Mouse (Mus musculus) E14TG2a.4 (cell line): ENCODE data around the gene Pnpla6.
"Not testable (repeated sequence)": the region's sequence is repeated elsewhere in the genome, so short reads cannot be mapped to it uniquely, and the experiment has no call there.

Experiments used
- H3K27me3 ChIP-seq: 2 replicates; pipeline ENCODE4 v1.6.1; 2014; ENCODE audit warnings: low read length, control low read depth; ENCODE audit not compliant: insufficient read depth
- H3K36me3 ChIP-seq: 2 replicates; pipeline ENCODE4 v1.6.1; 2014; ENCODE audit warnings: low read length, control low read depth; ENCODE audit not compliant: insufficient read depth
- H3K4me1 ChIP-seq: replicated peaks from 2 replicates; pipeline ENCODE4 v1.6.1; 2014; ENCODE audit warnings: low read depth, low read length, control low read depth
- H3K4me3 ChIP-seq: replicated peaks from 2 replicates; pipeline ENCODE4 v1.5.1; 2014; ENCODE audit warnings: mild to moderate bottlenecking, low read length
- H3K9me3 ChIP-seq: 2 replicates; pipeline ENCODE4 v1.6.1; 2014; ENCODE audit warnings: low read length, control low read depth
- CTCF ChIP-seq: conservative IDR thresholded peaks from 2 replicates; pipeline ENCODE4 v1.5.1; 2014; ENCODE audit warnings: low read length
- NANOG ChIP-seq: IDR thresholded peaks from 2 replicates; pipeline ENCODE4 v1.6.1; 2014; ENCODE audit warnings: borderline replicate concordance, low read length, mixed read lengths
- POU5F1 ChIP-seq: IDR thresholded peaks from 2 replicates; pipeline ENCODE4 v1.6.1; 2014; ENCODE audit warnings: low read length, borderline replicate concordance

Gene Pnpla6

DNA sequence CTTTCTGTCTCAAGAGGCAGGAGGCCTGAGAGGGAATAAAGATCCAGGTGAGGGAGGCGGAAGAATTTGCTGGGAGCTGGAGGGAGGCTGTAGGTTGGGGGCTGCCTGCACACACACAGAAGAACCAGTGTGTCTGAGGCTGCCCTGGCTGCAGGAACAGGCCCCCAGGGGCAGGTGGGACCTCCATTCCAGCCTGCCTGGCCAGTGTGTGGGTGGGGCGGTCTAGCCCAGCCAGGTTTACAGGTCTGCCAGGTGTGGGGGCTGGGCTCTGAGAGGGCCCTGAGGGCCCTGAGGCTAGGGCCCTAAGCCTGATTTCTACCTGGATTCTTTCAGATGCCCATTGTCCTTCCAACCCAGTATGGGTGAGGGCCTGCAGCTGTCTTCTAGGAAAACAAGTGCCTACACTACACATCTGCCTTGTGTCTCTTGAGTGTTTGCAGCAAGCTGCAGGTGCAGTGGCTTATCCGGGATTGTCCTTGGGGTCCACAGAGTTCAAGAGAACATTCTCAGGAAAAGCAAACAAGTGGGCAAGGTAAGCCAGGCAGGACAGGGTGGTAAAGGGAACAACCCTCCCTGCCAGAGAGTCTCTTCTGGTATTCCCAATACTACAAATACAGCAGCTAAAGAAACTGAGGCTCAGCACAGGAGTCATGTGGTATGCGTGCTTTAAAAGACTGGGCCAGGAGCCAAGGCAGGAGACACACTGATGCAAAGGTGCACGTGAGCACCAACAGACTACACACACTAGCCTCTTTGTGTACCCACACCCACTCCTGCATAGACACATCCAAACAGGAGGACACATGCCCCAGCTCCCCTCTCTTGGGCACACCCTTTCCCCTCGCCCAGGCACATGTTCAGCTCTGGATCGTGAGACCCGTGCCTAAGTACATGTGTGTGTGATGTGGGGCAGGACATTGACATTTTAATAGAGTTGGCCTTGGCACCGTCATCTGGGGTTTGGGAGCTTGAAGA, 64.5 kb downstream of the Pnpla6 start:
- Histone ChIP-seq H3K27me3 (no peaks in the 10 kb centered on the region), H3K36me3 (peaks cover 15% of the 10 kb centered on the region), H3K4me3 (peak overlapping the region; percentile 57), H3K4me1 (peaks cover 66% of the 10 kb centered on the region), H3K9me3 (no peaks in the 10 kb centered on the region)
- TF ChIP-seq NANOG (no peak), CTCF (no peak), POU5F1 (no peak)

DNA sequence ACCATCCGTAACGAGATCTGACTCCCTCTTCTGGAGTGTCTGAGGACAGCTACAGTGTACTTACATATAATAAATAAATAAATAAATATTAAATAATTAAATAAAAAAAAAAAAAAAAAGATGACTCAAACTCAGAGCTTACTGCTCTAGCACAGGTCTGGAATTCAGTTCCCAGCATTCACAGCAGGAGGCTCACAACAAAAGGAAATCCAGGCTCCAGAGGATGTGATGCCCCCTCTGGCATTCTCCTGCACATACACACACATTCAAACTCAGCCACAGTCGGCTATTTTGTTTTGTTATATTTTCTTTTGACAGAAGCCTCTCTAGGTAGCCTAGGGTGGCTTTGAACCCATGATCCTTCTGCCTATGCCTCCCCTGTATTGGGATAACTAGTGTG, 66.8 kb downstream of the Pnpla6 start:
- Histone ChIP-seq H3K4me1 (peaks cover 47% of the 10 kb centered on the region), H3K36me3 (peaks cover 15% of the 10 kb centered on the region)
- not testable (repeated sequence) for H3K9me3 ChIP-seq, H3K4me3 ChIP-seq, H3K27me3 ChIP-seq

DNA sequence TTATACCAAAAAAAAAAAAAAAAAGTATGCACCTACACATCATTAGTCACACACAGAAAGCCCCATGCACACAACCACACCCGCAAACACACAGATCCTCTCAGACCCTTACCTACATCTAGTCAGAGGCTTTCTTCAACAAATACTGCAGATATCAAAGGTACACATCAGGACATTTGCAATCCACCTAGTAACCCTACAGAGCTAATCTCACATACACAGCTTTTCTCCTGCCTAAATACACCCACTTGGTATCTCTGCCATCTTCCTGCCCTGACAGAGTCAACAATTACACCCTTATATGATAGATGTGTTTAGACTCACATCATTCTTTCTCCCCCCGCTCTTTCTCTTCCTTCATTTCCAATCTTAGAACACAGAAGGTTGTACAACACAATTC, 71.3 kb downstream of the Pnpla6 start:
- no peak overlapping the region for H3K4me3 ChIP-seq
- no peak for TF ChIP-seq CTCF
- no peak for TF ChIP-seq NANOG
- no peak for TF ChIP-seq POU5F1
- peaks cover 10% of the 10 kb centered on the region for H3K4me1 ChIP-seq
- no peaks in the 10 kb centered on the region for H3K36me3 ChIP-seq
- H3K9me3 ChIP-seq, result no peaks in the 10 kb centered on the region
- no peaks in the 10 kb centered on the region for H3K27me3 ChIP-seq

DNA sequence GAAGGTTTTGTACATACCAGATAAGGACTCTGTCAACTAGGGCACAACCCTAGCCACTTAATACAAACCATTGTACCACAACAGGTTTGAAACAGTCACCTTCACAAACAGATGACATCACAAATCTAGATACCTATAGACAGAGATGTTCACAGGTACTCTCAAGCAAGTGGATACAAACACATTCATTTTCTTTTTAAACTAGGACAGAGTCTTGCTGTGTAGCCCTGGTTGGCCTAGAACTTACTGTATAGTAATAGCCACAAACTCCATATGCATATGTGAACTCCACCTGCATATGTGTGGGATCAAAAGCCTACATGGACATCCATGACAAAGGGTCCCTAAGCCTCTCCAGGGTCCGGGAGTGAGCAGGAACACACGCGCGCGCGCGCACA, 71.8 kb downstream of the Pnpla6 start, which contains the start of gene Camsap3:
TSS of gene Camsap3 (plus strand) at position 301 of the 398 bp plus-strand sequence.
- Histone ChIP-seq H3K9me3 (no peaks in the 10 kb centered on the region), H3K36me3 (no peaks in the 10 kb centered on the region), H3K4me1 (peaks cover 15% of the 10 kb centered on the region), H3K4me3 (peak within 1 kb of the TSS; percentile 92), H3K27me3 (no peaks in the 10 kb centered on the region)
- no peak for TF ChIP-seq NANOG

DNA sequence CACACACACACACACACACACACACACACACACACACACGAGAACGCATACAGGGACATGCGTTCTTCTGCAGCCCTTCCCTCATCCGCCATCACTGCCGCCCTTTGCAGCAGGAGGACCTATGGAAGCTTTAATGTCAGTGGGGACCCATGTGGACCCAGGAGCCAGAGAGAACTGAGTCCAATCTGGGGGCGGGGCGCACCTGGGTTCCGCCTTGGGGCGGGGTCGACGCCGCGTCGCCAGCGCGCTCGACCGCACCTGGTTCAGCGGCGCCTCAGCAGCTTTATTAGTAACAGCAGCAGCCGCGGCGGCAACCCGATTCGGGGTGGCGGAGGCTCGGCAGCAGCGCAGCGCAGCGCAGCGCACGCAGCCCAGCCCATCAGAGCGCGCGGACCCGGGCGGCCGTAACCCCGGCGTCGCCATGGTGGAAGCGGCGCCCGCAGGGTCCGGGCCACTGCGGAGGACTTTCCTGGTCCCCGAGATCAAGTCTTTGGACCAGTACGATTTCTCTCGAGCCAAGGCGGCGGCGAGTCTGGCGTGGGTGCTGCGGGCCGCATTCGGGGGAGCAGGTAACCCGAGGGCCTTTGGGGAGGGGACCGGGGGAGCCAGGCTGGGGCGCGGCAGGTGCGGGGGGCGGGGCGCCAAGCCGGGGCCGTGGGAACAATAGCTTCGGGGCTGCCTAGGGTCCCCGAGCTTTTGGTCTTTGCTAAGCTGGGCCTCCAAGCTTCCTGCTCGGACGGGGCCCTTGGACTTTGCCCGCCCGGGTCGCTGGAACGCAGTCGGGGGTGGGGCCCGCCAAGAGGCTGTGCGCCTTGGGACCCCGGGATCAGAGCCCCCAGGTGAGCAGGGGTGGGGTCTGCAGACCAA, 72.4 kb downstream of the Pnpla6 start:
- TF ChIP-seq CTCF, result no peak
- no peaks in the 10 kb centered on the region for H3K9me3 ChIP-seq
- H3K36me3 ChIP-seq, result no peaks in the 10 kb centered on the region
- peaks cover 19% of the 10 kb centered on the region for H3K4me1 ChIP-seq
- peak overlapping the region; percentile 92 for H3K4me3 ChIP-seq
- H3K27me3 ChIP-seq, result no peaks in the 10 kb centered on the region

DNA sequence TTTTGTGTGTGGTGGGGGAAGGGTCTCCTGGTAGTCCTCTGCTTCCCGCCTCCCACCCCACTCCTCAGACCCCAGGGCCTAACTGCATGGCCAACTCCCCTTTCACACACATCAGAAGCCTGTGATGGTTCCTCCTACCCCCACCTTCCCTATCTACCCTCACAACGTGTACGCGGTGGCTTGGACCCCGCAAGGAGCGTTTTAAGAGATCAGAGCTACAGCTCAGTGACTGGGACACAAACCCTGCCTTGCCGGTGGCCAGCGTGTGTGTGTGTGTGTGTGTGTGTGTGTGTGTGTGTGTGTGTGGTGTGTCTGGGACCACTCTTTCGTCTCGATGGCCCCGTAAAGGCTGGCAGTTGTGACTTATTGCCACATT, 73.1 kb downstream of the Pnpla6 start:
- peaks cover 25% of the 10 kb centered on the region for H3K4me1 ChIP-seq
- TF ChIP-seq POU5F1 (no peak), NANOG (no peak), CTCF (no peak)
- H3K4me3 ChIP-seq, result peak overlapping the region; percentile 92
- H3K36me3 ChIP-seq, result no peaks in the 10 kb centered on the region
- H3K9me3 ChIP-seq, result no peaks in the 10 kb centered on the region
- no peaks in the 10 kb centered on the region for H3K27me3 ChIP-seq

GRCm38 (mm10) chr8:3593470-3593869, 78.3 kb downstream of the Pnpla6 start:
- Histone ChIP-seq H3K36me3 (peaks cover 8% of the 10 kb centered on the region), H3K9me3 (no peaks in the 10 kb centered on the region), H3K4me3 (no peak overlapping the region), H3K4me1 (peaks cover 59% of the 10 kb centered on the region), H3K27me3 (no peaks in the 10 kb centered on the region)
- TF ChIP-seq NANOG (no peak), POU5F1 (no peak), CTCF (no peak)
